Mouse (Mus musculus): ENCODE data around the gene Uvrag. TPM values are rescaled to one million over a fixed set of nuclear protein-coding genes. Genes with fewer than 3 reads are reported as not detected.
A peak's percentile ranks its signal among the peaks of the same experiment; 100 is the strongest.

Uvrag gene
- polyA plus RNA-seq, 1 experiment from 2014 or later: 14.8 TPM

GRCm38 (mm10) chr7:99100573-99100972, 40.4 kb downstream of the Uvrag start:
- Histone ChIP-seq H3K4me1 (ENCODE audit: control insufficient read depth, insufficient read depth, low read length) (peaks cover 27% of the 10 kb centered on the region), H3K4me3 (replicated peaks; ENCODE audit: low read length) (no peak overlapping the region), H3K4me2 (ENCODE audit: low read depth, low read length) (no peak overlapping the region), H3K9me3 (replicated peaks; ENCODE audit: control insufficient read depth, low read length) (no peaks in the 10 kb centered on the region), H3K36me3 (ENCODE audit: control insufficient read depth, insufficient read depth, low read length) (no peaks in the 10 kb centered on the region; the same call in 1 of the 2 replicates), H3K27ac (ENCODE audit: low read length) (no peak overlapping the region), H3K27me3 (ENCODE audit: control insufficient read depth, insufficient read depth, low read length) (no peaks in the 10 kb centered on the region), H3K9ac (ENCODE audit: low read length) (no peak overlapping the region)
- WGBS: 61% methylated on average over 8 of the region's 8 CpGs
- ATAC-seq (ENCODE audit: insufficient read depth, low FRiP score): 0 out of 2 replicates have a peak, but pooled peaks have one; percentile 53

- H3K27me3 ChIP-seq (ENCODE audit: control insufficient read depth, insufficient read depth, low read length): no peaks in the 10 kb centered on the region
- no peak overlapping the region for H3K4me3 ChIP-seq (replicated peaks; ENCODE audit: low read length)
- no peak overlapping the region for H3K4me2 ChIP-seq (ENCODE audit: low read depth, low read length)
- H3K27ac ChIP-seq (ENCODE audit: low read length): no peak overlapping the region
- 69% methylated on average over 9 of the region's 9 CpGs for WGBS
- H3K4me1 ChIP-seq (ENCODE audit: control insufficient read depth, insufficient read depth, low read length): peaks cover 27% of the 10 kb centered on the region
- no peaks in the 10 kb centered on the region for H3K9me3 ChIP-seq (replicated peaks; ENCODE audit: control insufficient read depth, low read length)
- no peaks in the 10 kb centered on the region; the same call in 1 of the 2 replicates for H3K36me3 ChIP-seq (ENCODE audit: control insufficient read depth, insufficient read depth, low read length)
- no peak overlapping the region for H3K9ac ChIP-seq (ENCODE audit: low read length)
- ATAC-seq (ENCODE audit: insufficient read depth, low FRiP score): no peak
These were observed 40.9 kb downstream of the Uvrag start for GRCm38 (mm10) chr7:99100087-99100486.

GRCm38 (mm10) chr7:99097781-99098180, 43.2 kb downstream of the Uvrag start:
- H3K4me1 ChIP-seq (ENCODE audit: control insufficient read depth, insufficient read depth, low read length): peaks cover 25% of the 10 kb centered on the region
- no peaks in the 10 kb centered on the region for H3K27me3 ChIP-seq (ENCODE audit: control insufficient read depth, insufficient read depth, low read length)
- no peak overlapping the region for H3K27ac ChIP-seq (ENCODE audit: low read length)
- H3K36me3 ChIP-seq (ENCODE audit: control insufficient read depth, insufficient read depth, low read length): no peaks in the 10 kb centered on the region; the same call in 1 of the 2 replicates
- no peak overlapping the region for H3K4me2 ChIP-seq (ENCODE audit: low read depth, low read length)
- no peak overlapping the region for H3K4me3 ChIP-seq (replicated peaks; ENCODE audit: low read length)
- WGBS: 71% methylated on average over 7 of the region's 7 CpGs
- no peak overlapping the region for H3K9ac ChIP-seq (ENCODE audit: low read length)
- H3K9me3 ChIP-seq (replicated peaks; ENCODE audit: control insufficient read depth, low read length): no peaks in the 10 kb centered on the region
- no peak for ATAC-seq (ENCODE audit: insufficient read depth, low FRiP score)

- Histone ChIP-seq H3K27me3 (ENCODE audit: control insufficient read depth, insufficient read depth, low read length) (no peaks in the 10 kb centered on the region), H3K27ac (ENCODE audit: low read length) (no peak overlapping the region), H3K9me3 (replicated peaks; ENCODE audit: control insufficient read depth, low read length) (no peaks in the 10 kb centered on the region), H3K4me2 (ENCODE audit: low read depth, low read length) (no peak overlapping the region), H3K9ac (ENCODE audit: low read length) (no peak overlapping the region), H3K4me1 (ENCODE audit: control insufficient read depth, insufficient read depth, low read length) (peaks cover 18% of the 10 kb centered on the region), H3K4me3 (replicated peaks; ENCODE audit: low read length) (no peak overlapping the region), H3K36me3 (ENCODE audit: control insufficient read depth, insufficient read depth, low read length) (no peaks in the 10 kb centered on the region; the same call in 1 of the 2 replicates)
- no peak for ATAC-seq (ENCODE audit: insufficient read depth, low FRiP score)
- 87% methylated on average over 2 of the region's 2 CpGs for WGBS
These were observed 43.8 kb downstream of the Uvrag start for GRCm38 (mm10) chr7:99097128-99097527.

GRCm38 (mm10) chr7:99095191-99095590, 45.8 kb downstream of the Uvrag start:
- Histone ChIP-seq H3K4me1 (ENCODE audit: control insufficient read depth, insufficient read depth, low read length) (peaks cover 1% of the 10 kb centered on the region), H3K36me3 (ENCODE audit: control insufficient read depth, insufficient read depth, low read length) (no peaks in the 10 kb centered on the region; the same call in 1 of the 2 replicates), H3K27me3 (ENCODE audit: control insufficient read depth, insufficient read depth, low read length) (no peaks in the 10 kb centered on the region), H3K4me2 (ENCODE audit: low read depth, low read length) (no peak overlapping the region), H3K4me3 (replicated peaks; ENCODE audit: low read length) (no peak overlapping the region), H3K9me3 (replicated peaks; ENCODE audit: control insufficient read depth, low read length) (no peaks in the 10 kb centered on the region), H3K27ac (ENCODE audit: low read length) (no peak overlapping the region), H3K9ac (ENCODE audit: low read length) (no peak overlapping the region)
- 73% methylated on average over 3 of the region's 4 CpGs for WGBS
- ATAC-seq (ENCODE audit: insufficient read depth, low FRiP score): no peak

- Histone ChIP-seq H3K4me3 (replicated peaks; ENCODE audit: low read length) (no peak overlapping the region), H3K9ac (ENCODE audit: low read length) (no peak overlapping the region), H3K27me3 (ENCODE audit: control insufficient read depth, insufficient read depth, low read length) (no peaks in the 10 kb centered on the region), H3K27ac (ENCODE audit: low read length) (no peak overlapping the region), H3K4me1 (ENCODE audit: control insufficient read depth, insufficient read depth, low read length) (no peaks in the 10 kb centered on the region; the same call in 1 of the 2 replicates), H3K9me3 (replicated peaks; ENCODE audit: control insufficient read depth, low read length) (no peaks in the 10 kb centered on the region), H3K36me3 (ENCODE audit: control insufficient read depth, insufficient read depth, low read length) (no peaks in the 10 kb centered on the region; the same call in 1 of the 2 replicates), H3K4me2 (ENCODE audit: low read depth, low read length) (no peak overlapping the region)
- no peak for ATAC-seq (ENCODE audit: insufficient read depth, low FRiP score)
- 93% methylated on average over 3 of the region's 3 CpGs for WGBS
These were observed 46.6 kb downstream of the Uvrag start for GRCm38 (mm10) chr7:99094336-99094735.

GRCm38 (mm10) chr7:99091915-99092645, 48.9 kb downstream of the Uvrag start:
- WGBS: 80% methylated on average over 17 of the region's 17 CpGs
- Histone ChIP-seq H3K9ac (ENCODE audit: low read length) (no peak overlapping the region), H3K4me2 (ENCODE audit: low read depth, low read length) (no peak overlapping the region), H3K36me3 (ENCODE audit: control insufficient read depth, insufficient read depth, low read length) (no peaks in the 10 kb centered on the region), H3K9me3 (replicated peaks; ENCODE audit: control insufficient read depth, low read length) (no peaks in the 10 kb centered on the region), H3K4me3 (replicated peaks; ENCODE audit: low read length) (no peak overlapping the region), H3K27me3 (ENCODE audit: control insufficient read depth, insufficient read depth, low read length) (no peaks in the 10 kb centered on the region), H3K4me1 (ENCODE audit: control insufficient read depth, insufficient read depth, low read length) (no peaks in the 10 kb centered on the region; the same call in 1 of the 2 replicates), H3K27ac (ENCODE audit: low read length) (no peak overlapping the region)
- no peak for ATAC-seq (ENCODE audit: insufficient read depth, low FRiP score)

GRCm38 (mm10) chr7:99089716-99090115, 51.2 kb downstream of the Uvrag start:
- WGBS: 87% methylated on average over 4 of the region's 4 CpGs
- no peaks in the 10 kb centered on the region; the same call in 1 of the 2 replicates for H3K4me1 ChIP-seq (ENCODE audit: control insufficient read depth, insufficient read depth, low read length)
- no peak overlapping the region for H3K4me2 ChIP-seq (ENCODE audit: low read depth, low read length)
- H3K9ac ChIP-seq (ENCODE audit: low read length): no peak overlapping the region
- H3K4me3 ChIP-seq (replicated peaks; ENCODE audit: low read length): no peak overlapping the region
- H3K36me3 ChIP-seq (ENCODE audit: control insufficient read depth, insufficient read depth, low read length): no peaks in the 10 kb centered on the region
- no peak for ATAC-seq (ENCODE audit: insufficient read depth, low FRiP score)
- H3K27me3 ChIP-seq (ENCODE audit: control insufficient read depth, insufficient read depth, low read length): no peaks in the 10 kb centered on the region
- H3K27ac ChIP-seq (ENCODE audit: low read length): no peak overlapping the region
- H3K9me3 ChIP-seq (replicated peaks; ENCODE audit: control insufficient read depth, low read length): no peaks in the 10 kb centered on the region

GRCm38 (mm10) chr7:99088576-99089346, 52.2 kb downstream of the Uvrag start:
- Histone ChIP-seq H3K4me3 (replicated peaks; ENCODE audit: low read length) (no peak overlapping the region), H3K27ac (ENCODE audit: low read length) (no peak overlapping the region), H3K27me3 (ENCODE audit: control insufficient read depth, insufficient read depth, low read length) (no peaks in the 10 kb centered on the region), H3K9me3 (replicated peaks; ENCODE audit: control insufficient read depth, low read length) (no peaks in the 10 kb centered on the region), H3K36me3 (ENCODE audit: control insufficient read depth, insufficient read depth, low read length) (no peaks in the 10 kb centered on the region), H3K4me2 (ENCODE audit: low read depth, low read length) (no peak overlapping the region), H3K4me1 (ENCODE audit: control insufficient read depth, insufficient read depth, low read length) (no peaks in the 10 kb centered on the region; the same call in 1 of the 2 replicates), H3K9ac (ENCODE audit: low read length) (no peak overlapping the region)
- ATAC-seq (ENCODE audit: insufficient read depth, low FRiP score): no peak
- 90% methylated on average over 10 of the region's 10 CpGs for WGBS
